Mouse (Mus musculus) MEL (cell line): ENCODE measurements around the gene Iqcj. TPM values are rescaled to one million over a fixed set of nuclear protein-coding genes. Genes with fewer than 3 reads are reported as not detected.

ENCODE experiments used
- DNase-seq: peaks from one replicate; pipeline ENCODE4 v3.0.0; 2011; ENCODE audit warnings: low read depth, low spot score
- H3K27ac ChIP-seq: 2 replicates; pipeline ENCODE4 v1.5.1; 2012; ENCODE audit warnings: low read depth, mild to moderate bottlenecking, control low read depth, low read length, moderate library complexity; ENCODE audit not compliant: control insufficient read depth
- H3K27me3 ChIP-seq, 2 experiments: fragments of 150-350 bp in 1 of 2; sonication (generic) in 1 of 2; 2 replicates each; pipeline ENCODE4 v1.6.1; 2012; ENCODE audit warnings: low read length in 2 of 2, mild to moderate bottlenecking in 2 of 2, improper control_type of control experiment in 1 of 2, moderate library complexity in 1 of 2; ENCODE audit not compliant: insufficient read depth in 2 of 2, control insufficient read depth in 1 of 2
- H3K36me3 ChIP-seq, 2 experiments: 2 replicates each; pipeline ENCODE4 v1.6.1; 2012 to 2014; ENCODE audit warnings: low read length in 2 of 2, improper control_type of control experiment in 1 of 2, inconsistent platforms in 1 of 2, mild to moderate bottlenecking in 1 of 2; ENCODE audit not compliant: insufficient read depth in 2 of 2, control insufficient read depth in 1 of 2
- H3K4me1 ChIP-seq, 2 experiments: fragments of 150-350 bp in 1 of 2; sonication (generic) in 1 of 2; 2 replicates each; pipeline ENCODE4 v1.6.1; 2012; ENCODE audit warnings: low read length in 2 of 2, improper control_type of control experiment in 1 of 2, mild to moderate bottlenecking in 1 of 2; ENCODE audit not compliant: insufficient read depth in 2 of 2, control insufficient read depth in 1 of 2
- H3K4me3 ChIP-seq, 2 experiments: fragments of 150-350 bp in 1 of 2; sonication (generic) in 1 of 2; 2 replicates each; pipeline ENCODE4 v1.5.1; 2012; ENCODE audit warnings: low read depth in 2 of 2, low read length in 2 of 2, mild to moderate bottlenecking in 2 of 2, moderate library complexity in 2 of 2, control low read depth in 1 of 2, improper control_type of control experiment in 1 of 2; ENCODE audit not compliant: control insufficient read depth in 1 of 2, insufficient read depth in 1 of 2
- H3K79me2 ChIP-seq: 2 replicates; pipeline ENCODE4 v1.6.1; 2012; ENCODE audit warnings: mild to moderate bottlenecking, low read length, moderate library complexity; ENCODE audit not compliant: control insufficient read depth, poor library complexity, insufficient read depth
- H3K9ac ChIP-seq: 2 replicates; pipeline ENCODE4 v1.6.1; 2012; ENCODE audit warnings: low read depth, mild to moderate bottlenecking, control low read depth, low read length, moderate library complexity; ENCODE audit not compliant: control insufficient read depth, poor library complexity, severe bottlenecking
- H3K9me3 ChIP-seq: fragments of 150-350 bp; sonication (generic); replicated peaks from 2 replicates; pipeline ENCODE4 v1.6.1; 2012; ENCODE audit warnings: mild to moderate bottlenecking, low read length, improper control_type of control experiment, moderate library complexity; ENCODE audit not compliant: insufficient read depth
- BHLHE40 ChIP-seq: IDR thresholded peaks from 2 replicates; pipeline ENCODE4 v1.6.1; 2012; ENCODE audit warnings: low read depth, mild to moderate bottlenecking, inconsistent platforms, low read length, improper control_type of control experiment, borderline replicate concordance
- CHD1 ChIP-seq: IDR thresholded peaks from 2 replicates; pipeline ENCODE4 v1.6.1; 2012; ENCODE audit warnings: low read depth, mild to moderate bottlenecking, inconsistent platforms, low read length, improper control_type of control experiment
- CTCF ChIP-seq, 3 experiments: IDR thresholded peaks in 2 of 3; conservative IDR thresholded peaks in 1 of 3; 2 replicates each; pipeline ENCODE4 v1.5.1; 2011 to 2012; ENCODE audit warnings: low read length in 3 of 3, low read depth in 2 of 3, mild to moderate bottlenecking in 2 of 3, improper control_type of control experiment in 1 of 3, inconsistent platforms in 1 of 3, mixed read lengths in 1 of 3, moderate library complexity in 1 of 3; ENCODE audit not compliant: control insufficient read depth in 1 of 3, insufficient read depth in 1 of 3, poor library complexity in 1 of 3, severe bottlenecking in 1 of 3
- E2F4 ChIP-seq: IDR thresholded peaks from 2 replicates; pipeline ENCODE4 v1.6.1; 2011; ENCODE audit warnings: low read depth, low read length, improper control_type of control experiment, borderline replicate concordance
- ELF1 ChIP-seq: IDR thresholded peaks from 2 replicates; pipeline ENCODE4 v1.6.1; 2014; ENCODE audit warnings: low read depth, mild to moderate bottlenecking, inconsistent platforms, low read length, improper control_type of control experiment, moderate library complexity
- EP300 ChIP-seq, 2 experiments: IDR thresholded peaks; 2 replicates each; pipeline ENCODE4 v1.6.1; 2011; ENCODE audit warnings: improper control_type of control experiment in 2 of 2, low read length in 2 of 2, low read depth in 1 of 2, mild to moderate bottlenecking in 1 of 2
- ETS1 ChIP-seq: IDR thresholded peaks from 2 replicates; pipeline ENCODE4 v1.6.1; 2012; ENCODE audit warnings: low read depth, mild to moderate bottlenecking, inconsistent platforms, low read length, improper control_type of control experiment, moderate library complexity
- GABPA ChIP-seq: IDR thresholded peaks from 2 replicates; pipeline ENCODE4 v1.6.1; 2012; ENCODE audit warnings: low read depth, mild to moderate bottlenecking, inconsistent platforms, low read length, improper control_type of control experiment, moderate library complexity
- GATA1 ChIP-seq: IDR thresholded peaks from 2 replicates; pipeline ENCODE4 v1.6.1; 2011; ENCODE audit warnings: low read depth, low read length, improper control_type of control experiment
- HCFC1 ChIP-seq: IDR thresholded peaks from 2 replicates; pipeline ENCODE4 v1.6.1; 2012; ENCODE audit warnings: low read depth, mild to moderate bottlenecking, inconsistent platforms, low read length, improper control_type of control experiment, moderate library complexity
- JUND ChIP-seq: IDR thresholded peaks from 2 replicates; pipeline ENCODE4 v1.6.1; 2011; ENCODE audit warnings: low read depth, mild to moderate bottlenecking, improper control_type of control experiment, low read length
- KAT2A ChIP-seq: conservative IDR thresholded peaks from 2 replicates; pipeline ENCODE4 v1.6.1; 2012; ENCODE audit warnings: low read depth, low read length, improper control_type of control experiment, inconsistent platforms
- MAX ChIP-seq: IDR thresholded peaks from 2 replicates; pipeline ENCODE4 v1.6.1; 2011; ENCODE audit warnings: low read length, improper control_type of control experiment
- MAZ ChIP-seq: IDR thresholded peaks from 2 replicates; pipeline ENCODE4 v1.6.1; 2012; ENCODE audit warnings: low read depth, mild to moderate bottlenecking, inconsistent platforms, low read length, improper control_type of control experiment
- NRF1 ChIP-seq: IDR thresholded peaks from 2 replicates; pipeline ENCODE4 v1.6.1; 2014; ENCODE audit warnings: low read depth, mild to moderate bottlenecking, inconsistent platforms, low read length, improper control_type of control experiment, moderate library complexity; ENCODE audit not compliant: poor library complexity, insufficient read depth, severe bottlenecking
- POLR2A ChIP-seq, 2 experiments: IDR thresholded peaks; 2 replicates each; pipeline ENCODE4 v1.6.1; 2011 to 2012; ENCODE audit warnings: low read length in 2 of 2, mild to moderate bottlenecking in 2 of 2, control low read depth in 1 of 2, improper control_type of control experiment in 1 of 2, low read depth in 1 of 2, moderate library complexity in 1 of 2; ENCODE audit not compliant: control insufficient read depth in 1 of 2, insufficient read depth in 1 of 2, poor library complexity in 1 of 2
- POLR2AphosphoS5 ChIP-seq: IDR thresholded peaks from 2 replicates; pipeline ENCODE4 v1.6.1; 2012; ENCODE audit warnings: low read depth, borderline replicate concordance, mild to moderate bottlenecking, inconsistent platforms, low read length, moderate library complexity, mixed read lengths
- RAD21 ChIP-seq: IDR thresholded peaks from 2 replicates; pipeline ENCODE4 v1.6.1; 2011; ENCODE audit warnings: mild to moderate bottlenecking, low read depth, low read length, improper control_type of control experiment
- RCOR1 ChIP-seq: IDR thresholded peaks from 2 replicates; pipeline ENCODE4 v1.6.1; 2012; ENCODE audit warnings: low read depth, mild to moderate bottlenecking, inconsistent platforms, low read length, improper control_type of control experiment
- SMC3 ChIP-seq: IDR thresholded peaks from 2 replicates; pipeline ENCODE4 v1.6.1; 2011; ENCODE audit warnings: low read depth, low read length, improper control_type of control experiment
- TAL1 ChIP-seq: IDR thresholded peaks from 2 replicates; pipeline ENCODE4 v1.6.1; 2012; ENCODE audit warnings: mild to moderate bottlenecking, inconsistent platforms, low read length, moderate library complexity, mixed read lengths
- TBP ChIP-seq: IDR thresholded peaks from 2 replicates; pipeline ENCODE4 v1.8.0; 2011; ENCODE audit warnings: low read depth, low read length, improper control_type of control experiment
- TCF12 ChIP-seq: IDR thresholded peaks from 2 replicates; pipeline ENCODE4 v1.6.1; 2014; ENCODE audit warnings: low read depth, mild to moderate bottlenecking, inconsistent platforms, low read length, improper control_type of control experiment, moderate library complexity
- UBTF ChIP-seq: IDR thresholded peaks from 2 replicates; pipeline ENCODE4 v1.6.1; 2012; ENCODE audit warnings: low read depth, mild to moderate bottlenecking, inconsistent platforms, low read length, improper control_type of control experiment, moderate library complexity, borderline replicate concordance; ENCODE audit not compliant: insufficient read depth
- USF2 ChIP-seq, 2 experiments: IDR thresholded peaks; 2 replicates each; pipeline ENCODE4 v1.6.1; 2011 to 2012; ENCODE audit warnings: improper control_type of control experiment in 2 of 2, low read length in 2 of 2, borderline replicate concordance in 1 of 2, inconsistent platforms in 1 of 2, low read depth in 1 of 2, mild to moderate bottlenecking in 1 of 2; ENCODE audit not compliant: insufficient read depth in 1 of 2
- ZC3H11A ChIP-seq: IDR thresholded peaks from 2 replicates; pipeline ENCODE4 v1.6.1; 2012; ENCODE audit warnings: low read depth, mild to moderate bottlenecking, inconsistent platforms, low read length, improper control_type of control experiment
- ZKSCAN1 ChIP-seq: IDR thresholded peaks from 2 replicates; pipeline ENCODE4 v1.6.1; 2012; ENCODE audit warnings: low read depth, mild to moderate bottlenecking, inconsistent platforms, low read length, improper control_type of control experiment, moderate library complexity
- ZMIZ1 ChIP-seq: IDR thresholded peaks from 2 replicates; pipeline ENCODE4 v1.6.1; 2012; ENCODE audit warnings: low read depth, mild to moderate bottlenecking, inconsistent platforms, low read length, improper control_type of control experiment, moderate library complexity
- ZNF384 ChIP-seq: IDR thresholded peaks from 2 replicates; pipeline ENCODE4 v1.6.1; 2012; ENCODE audit warnings: low read depth, mild to moderate bottlenecking, inconsistent platforms, low read length, improper control_type of control experiment
- polyA plus RNA-seq, 2 experiments: library from polyadenylated mRNA; stranded (reverse) in 1 of 2; unstranded in 1 of 2; fragments of >175 nt in 1 of 2; fragments of >200 nt in 1 of 2; gene quantifications; 2 replicates each; pipeline versions ENCODE4 v1.2.1 to v1.2.4; 2012; ENCODE audit warnings: low replicate concordance in 2 of 2, low read depth in 1 of 2; ENCODE audit not compliant: insufficient read length in 2 of 2, insufficient read depth in 1 of 2, missing spikeins in 1 of 2
- total RNA-seq: library from RNA; depleted of rRNA; stranded (reverse); fragments of 300-350 nt; gene quantifications from 2 replicates; pipeline ENCODE4 v1.2.3, GENCODE M21; 2012

Gene Iqcj
- total and polyA plus RNA-seq, 3 experiments, result not detected

- H3K27me3 ChIP-seq, result 0 out of 4 replicates have a peak, but pooled peaks cover 0 to 2% of the 10 kb centered on the region in 2 experiments
- H3K9me3 ChIP-seq, result no peaks in the 10 kb centered on the region
- no peak overlapping the region for H3K9ac ChIP-seq
- no peaks in the 10 kb centered on the region for H3K36me3 ChIP-seq
- DNase-seq, result no peak
- no peak overlapping the region for H3K4me3 ChIP-seq
- no peak for TF ChIP-seq SMC3
- TF ChIP-seq TCF12, result no peak
- no peak for TF ChIP-seq E2F4
- TF ChIP-seq, all 39 proteins: peak for 0
- H3K4me1 ChIP-seq, result no peaks in the 10 kb centered on the region
- no peak overlapping the region for H3K27ac ChIP-seq
- no peaks in the 10 kb centered on the region for H3K79me2 ChIP-seq
Measured at GRCm38 (mm10) chr3:68042951-68043350, 150.9 kb downstream of the Iqcj start.

DNA sequence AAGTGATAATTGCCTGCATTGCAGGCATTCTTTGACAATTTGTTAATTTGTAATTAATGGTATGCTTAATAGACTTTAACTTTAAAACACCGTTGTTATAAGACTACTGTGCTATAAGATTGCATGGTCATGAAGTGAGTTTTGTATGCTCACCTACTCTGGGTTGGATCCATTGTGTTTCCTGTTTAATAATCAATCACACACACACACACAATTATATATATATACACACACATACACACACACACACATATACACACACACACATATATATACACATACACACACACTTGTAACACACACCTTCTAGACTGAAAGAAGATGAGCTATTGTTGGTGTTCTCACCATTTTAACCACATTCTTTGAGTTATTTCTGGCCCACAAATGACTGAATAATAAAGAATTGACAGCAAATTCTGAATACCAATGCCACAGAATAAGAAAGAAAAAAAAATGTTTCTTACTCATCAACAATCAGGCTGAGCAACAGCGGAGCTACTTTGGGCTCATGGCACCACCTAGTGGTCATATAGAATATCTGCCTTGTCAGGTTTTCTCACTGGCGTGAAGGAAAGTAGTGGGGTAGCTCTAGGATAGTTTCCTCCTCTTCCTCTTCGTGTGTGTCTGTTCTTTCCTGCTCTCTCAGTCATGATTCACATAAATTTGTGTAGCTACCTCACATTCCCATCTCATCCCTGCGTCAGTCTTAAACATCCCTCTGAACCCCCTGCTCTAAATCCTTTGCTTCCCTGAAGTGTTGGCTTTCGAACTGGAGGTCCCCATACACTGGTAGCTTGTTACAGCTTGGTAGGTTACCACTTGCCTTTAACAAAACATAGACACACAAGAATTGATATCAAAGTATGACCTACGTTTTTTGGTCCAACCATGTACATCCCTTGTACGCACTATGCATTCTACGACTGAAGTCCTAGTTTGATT, 153.7 kb downstream of the Iqcj start:
- Histone ChIP-seq H3K9ac (no peak overlapping the region), H3K27ac (no peak overlapping the region), H3K4me1 (no peaks in the 10 kb centered on the region), H3K9me3 (no peaks in the 10 kb centered on the region), H3K4me3 (no peak overlapping the region), H3K79me2 (no peaks in the 10 kb centered on the region), H3K27me3 (peaks cover 0 to 2% of the 10 kb centered on the region in 2 experiments; a peak in 2 of 4 replicates), H3K36me3 (no peaks in the 10 kb centered on the region)
- DNase-seq, result peak; percentile 69
- TF ChIP-seq MAX, result no peak
- peak; percentile 72 to 87 (median 80) for TF ChIP-seq CTCF (IDR thresholded peaks at IDR 0.05 in 2 of 3, conservative IDR thresholded peaks at IDR 0.05 in 1 of 3; ENCODE audit: control insufficient read depth in 1 of 3, insufficient read depth in 1 of 3, low read depth in 2 of 3, low read length in 3 of 3, poor library complexity in 1 of 3, severe bottlenecking in 1 of 3)
- peak; percentile 85 for TF ChIP-seq SMC3
- TF ChIP-seq POLR2A (IDR thresholded peaks at IDR 0.05; ENCODE audit: control insufficient read depth in 1 of 2, insufficient read depth in 1 of 2, low read depth in 1 of 2, low read length in 2 of 2, poor library complexity in 1 of 2), result no peak
- no peak for TF ChIP-seq ZKSCAN1
- TF ChIP-seq BHLHE40, result no peak
- TF ChIP-seq KAT2A, result no peak
- TF ChIP-seq POLR2AphosphoS5, result no peak
- TF ChIP-seq NRF1, result no peak
- TF ChIP-seq RAD21, result peak; percentile 88
- no peak for TF ChIP-seq E2F4
- TF ChIP-seq ZNF384, result peak; percentile 77
- no peak for TF ChIP-seq UBTF
- TF ChIP-seq HCFC1, result no peak
- TF ChIP-seq CHD1, result no peak
- no peak for TF ChIP-seq JUND
- no peak for TF ChIP-seq ETS1
- TF ChIP-seq RCOR1, result no peak
- TF ChIP-seq TBP, result no peak
- no peak for TF ChIP-seq GABPA
- peak; percentile 73 for TF ChIP-seq ZC3H11A
- no peak for TF ChIP-seq TAL1
- no peak for TF ChIP-seq ELF1
- no peak for TF ChIP-seq MAZ
- TF ChIP-seq GATA1, result no peak
- TF ChIP-seq ZMIZ1, result no peak
- no peak for TF ChIP-seq USF2 (IDR thresholded peaks at IDR 0.05; ENCODE audit: borderline replicate concordance in 1 of 2, insufficient read depth in 1 of 2, low read depth in 1 of 2, low read length in 2 of 2)
- no peak for TF ChIP-seq EP300 (IDR thresholded peaks at IDR 0.05; ENCODE audit: low read depth in 1 of 2, low read length in 2 of 2)
